Mouse (Mus musculus): Measurements from ENCODE around the gene Ube2n. TPM values are rescaled to one million over a fixed set of nuclear protein-coding genes. Genes with fewer than 3 reads are reported as not detected.

The Ube2n gene
- total RNA-seq, 2 experiments from 2014 or later: 134 to 281 TPM

- ATAC-seq (replicated peaks; ENCODE audit: poor library complexity, severe bottlenecking): peak; percentile 98
These were observed 72.7 kb downstream of the Ube2n start for GRCm38 (mm10) chr10:95587509-95588220.

- ATAC-seq (replicated peaks; ENCODE audit: poor library complexity, severe bottlenecking): peak; percentile 31; the same call in 1 of the 2 replicates
These were observed 74.3 kb downstream of the Ube2n start for GRCm38 (mm10) chr10:95589196-95589595.

GRCm38 (mm10) chr10:95590196-95590595 is 75.3 kb downstream of the Ube2n start:
- ATAC-seq (replicated peaks; ENCODE audit: poor library complexity, severe bottlenecking): peak; percentile 51; the same call in 1 of the 2 replicates

GRCm38 (mm10) chr10:95591257-95591656 is 76.3 kb downstream of the Ube2n start:
- no peak for ATAC-seq (replicated peaks; ENCODE audit: poor library complexity, severe bottlenecking)

- ATAC-seq (replicated peaks; ENCODE audit: poor library complexity, severe bottlenecking): no peak
These were observed 79.5 kb downstream of the Ube2n start for GRCm38 (mm10) chr10:95594414-95594813.

Other genes with a start within 250 kb of the Ube2n start
- 15.0 and 15.5 TPM in 2 replicates for gene Cradd, start 191.0 kb upstream of the Ube2n start, total RNA-seq (2014; fragmentation: Nextera tagmentation)
- gene Cradd, start 191.0 kb upstream of the Ube2n start, total RNA-seq (2017): 3.3 and 5.3 TPM in 2 replicates
- gene Socs2, start 98.0 kb upstream of the Ube2n start, total RNA-seq (2014; fragmentation: Nextera tagmentation): not detected in 2 replicates
- gene Socs2, start 98.0 kb upstream of the Ube2n start, total RNA-seq (2017): not detected in 2 replicates
- gene Mrpl42, start 13.2 kb upstream of the Ube2n start, total RNA-seq (2014; fragmentation: Nextera tagmentation): 228 and 294 TPM in 2 replicates
- gene Mrpl42, start 13.2 kb upstream of the Ube2n start, total RNA-seq (2017): 220 and 253 TPM in 2 replicates
- gene Nudt4, start 49.0 kb downstream of the Ube2n start, total RNA-seq (2014; fragmentation: Nextera tagmentation): 29.7 and 51.7 TPM in 2 replicates
- gene Nudt4, start 49.0 kb downstream of the Ube2n start, total RNA-seq (2017): 50.5 and 52.8 TPM in 2 replicates
- not detected in 2 replicates for gene Anapc15-ps, start 158.3 kb downstream of the Ube2n start, total RNA-seq (2014; fragmentation: Nextera tagmentation)
- 1.6 and 3.6 TPM in 2 replicates for gene Anapc15-ps, start 158.3 kb downstream of the Ube2n start, total RNA-seq (2017)